Mouse (Mus musculus): ENCODE results near the gene Aym1. TPM values are rescaled to one million over a fixed set of nuclear protein-coding genes. Genes with fewer than 3 reads are reported as not detected.

Gene Aym1
- not detected in 2 replicates for polyA plus RNA-seq (2012)

GRCm38 (mm10) chr5:113357186-113357585 lies at the start of gene Aym1:
Gene Aym1, plus strand, starts transcription at chr5:113357294.
- Histone ChIP-seq H3K27me3 (ENCODE audit: control insufficient read depth) (peaks cover 2% of the 10 kb centered on the region; the same call in 1 of the 2 replicates), H3K4me1 (ENCODE audit: control insufficient read depth) (no peaks in the 10 kb centered on the region), H3K36me3 (ENCODE audit: control insufficient read depth) (no peaks in the 10 kb centered on the region), H3K9me3 (ENCODE audit: control insufficient read depth, low read length) (no peaks in the 10 kb centered on the region), H3K4me3 (replicated peaks) (no peak within 1 kb of the TSS)
- TF ChIP-seq TAL1 (IDR thresholded peaks at IDR 0.05; ENCODE audit: low read length) (no peak), GATA1 (IDR thresholded peaks at IDR 0.05; ENCODE audit: low read length) (no peak)

GRCm38 (mm10) chr5:113309491-113310376 lies 47.4 kb upstream of the Aym1 start:
- TF ChIP-seq TAL1 (IDR thresholded peaks at IDR 0.05; ENCODE audit: low read length) (no peak), GATA1 (IDR thresholded peaks at IDR 0.05; ENCODE audit: low read length) (no peak)
- H3K27me3 ChIP-seq (ENCODE audit: control insufficient read depth), result peaks cover 37% of the 10 kb centered on the region
- H3K36me3 ChIP-seq (ENCODE audit: control insufficient read depth), result no peaks in the 10 kb centered on the region
- peaks cover 5% of the 10 kb centered on the region for H3K9me3 ChIP-seq (ENCODE audit: control insufficient read depth, low read length)
- no peak overlapping the region for H3K4me3 ChIP-seq (replicated peaks)
- H3K4me1 ChIP-seq (ENCODE audit: control insufficient read depth), result no peaks in the 10 kb centered on the region

GRCm38 (mm10) chr5:113310377-113311003 lies 46.6 kb upstream of the Aym1 start, which contains the start of gene Sgsm1:
Gene Sgsm1, minus strand, starts transcription at chr5:113310786.
- Histone ChIP-seq H3K9me3 (ENCODE audit: control insufficient read depth, low read length) (peaks cover 5% of the 10 kb centered on the region), H3K27me3 (ENCODE audit: control insufficient read depth) (peaks cover 37% of the 10 kb centered on the region), H3K36me3 (ENCODE audit: control insufficient read depth) (no peaks in the 10 kb centered on the region), H3K4me3 (replicated peaks) (peak within 1 kb of the TSS; percentile 18), H3K4me1 (ENCODE audit: control insufficient read depth) (no peaks in the 10 kb centered on the region)
- TF ChIP-seq TAL1 (IDR thresholded peaks at IDR 0.05; ENCODE audit: low read length), result no peak
- TF ChIP-seq GATA1 (IDR thresholded peaks at IDR 0.05; ENCODE audit: low read length), result no peak

GRCm38 (mm10) chr5:113313998-113314397 lies 43.1 kb upstream of the Aym1 start:
- H3K4me3 ChIP-seq (replicated peaks), result no peak overlapping the region
- H3K9me3 ChIP-seq (ENCODE audit: control insufficient read depth, low read length), result peaks cover 5% of the 10 kb centered on the region
- TF ChIP-seq GATA1 (IDR thresholded peaks at IDR 0.05; ENCODE audit: low read length), result no peak
- TF ChIP-seq TAL1 (IDR thresholded peaks at IDR 0.05; ENCODE audit: low read length), result no peak

GRCm38 (mm10) chr5:113323784-113324638 lies 33.1 kb upstream of the Aym1 start:
- Histone ChIP-seq H3K4me3 (replicated peaks) (no peak overlapping the region), H3K9me3 (ENCODE audit: control insufficient read depth, low read length) (peaks cover 21% of the 10 kb centered on the region), H3K4me1 (ENCODE audit: control insufficient read depth) (no peaks in the 10 kb centered on the region), H3K27me3 (ENCODE audit: control insufficient read depth) (peaks cover 22% of the 10 kb centered on the region), H3K36me3 (ENCODE audit: control insufficient read depth) (no peaks in the 10 kb centered on the region)
- no peak for TF ChIP-seq TAL1 (IDR thresholded peaks at IDR 0.05; ENCODE audit: low read length)
- TF ChIP-seq GATA1 (IDR thresholded peaks at IDR 0.05; ENCODE audit: low read length), result no peak

More at GRCm38 (mm10) chr5:113313998-113314397, 43.1 kb upstream of the Aym1 start:
- Histone ChIP-seq H3K36me3 (ENCODE audit: control insufficient read depth) (no peaks in the 10 kb centered on the region), H3K27me3 (ENCODE audit: control insufficient read depth) (peaks cover 18% of the 10 kb centered on the region), H3K4me1 (ENCODE audit: control insufficient read depth) (no peaks in the 10 kb centered on the region)

GRCm38 (mm10) chr5:113329463-113329862 lies 27.6 kb upstream of the Aym1 start:
- Histone ChIP-seq H3K9me3 (ENCODE audit: control insufficient read depth, low read length) (peaks cover 33% of the 10 kb centered on the region), H3K27me3 (ENCODE audit: control insufficient read depth) (peaks cover 22% of the 10 kb centered on the region), H3K36me3 (ENCODE audit: control insufficient read depth) (no peaks in the 10 kb centered on the region), H3K4me3 (replicated peaks) (no peak overlapping the region), H3K4me1 (ENCODE audit: control insufficient read depth) (no peaks in the 10 kb centered on the region)
- TF ChIP-seq TAL1 (IDR thresholded peaks at IDR 0.05; ENCODE audit: low read length) (no peak), GATA1 (IDR thresholded peaks at IDR 0.05; ENCODE audit: low read length) (no peak)

- Histone ChIP-seq H3K36me3 (ENCODE audit: control insufficient read depth) (no peaks in the 10 kb centered on the region), H3K9me3 (ENCODE audit: control insufficient read depth, low read length) (peaks cover 33% of the 10 kb centered on the region), H3K4me1 (ENCODE audit: control insufficient read depth) (no peaks in the 10 kb centered on the region), H3K4me3 (replicated peaks) (no peak overlapping the region), H3K27me3 (ENCODE audit: control insufficient read depth) (peaks cover 26% of the 10 kb centered on the region)
- TF ChIP-seq GATA1 (IDR thresholded peaks at IDR 0.05; ENCODE audit: low read length) (no peak), TAL1 (IDR thresholded peaks at IDR 0.05; ENCODE audit: low read length) (no peak)
Measured at GRCm38 (mm10) chr5:113330202-113330601, 26.9 kb upstream of the Aym1 start.

- Histone ChIP-seq H3K4me1 (ENCODE audit: control insufficient read depth) (no peaks in the 10 kb centered on the region), H3K27me3 (ENCODE audit: control insufficient read depth) (peaks cover 42% of the 10 kb centered on the region), H3K36me3 (ENCODE audit: control insufficient read depth) (no peaks in the 10 kb centered on the region), H3K9me3 (ENCODE audit: control insufficient read depth, low read length) (peaks cover 24% of the 10 kb centered on the region), H3K4me3 (replicated peaks) (no peak overlapping the region)
- TF ChIP-seq GATA1 (IDR thresholded peaks at IDR 0.05; ENCODE audit: low read length) (no peak), TAL1 (IDR thresholded peaks at IDR 0.05; ENCODE audit: low read length) (no peak)
Measured at GRCm38 (mm10) chr5:113332239-113332638, 24.9 kb upstream of the Aym1 start.
